Mouse (Mus musculus) neural tube, embryonic 14.5 days (tissue): ENCODE data around the gene Gm42372. TPM values are rescaled to one million over a fixed set of nuclear protein-coding genes. Genes with fewer than 3 reads are reported as not detected.
A peak's percentile ranks its signal among the peaks of the same experiment; 100 is the strongest.
"Not testable (repeated sequence)": the region's sequence is repeated elsewhere in the genome, so short reads cannot be mapped to it uniquely, and the experiment has no call there.

Experiments used
- ATAC-seq: fragments of 200-750 bp; cut with Nextera tagmentation; 2 replicates; pipeline ENCODE4 v1.8.0; 2017; ENCODE audit warnings: low read depth, mild to moderate bottlenecking, moderate TSS enrichment, moderate library complexity
- H3K27ac ChIP-seq: fragments of 300-500 bp; sonication (generic); 2 replicates; pipeline ENCODE4 v1.5.1; 2014; ENCODE audit warnings: low read depth, mild to moderate bottlenecking, control low read depth, low read length, moderate library complexity, mixed read lengths
- H3K27me3 ChIP-seq: fragments of 300-500 bp; sonication (generic); 2 replicates; pipeline ENCODE4 v1.6.1; 2014; ENCODE audit warnings: low read length; ENCODE audit not compliant: control insufficient read depth, insufficient read depth
- H3K36me3 ChIP-seq: fragments of 300-500 bp; sonication (generic); 2 replicates; pipeline ENCODE4 v1.6.1; 2014; ENCODE audit warnings: low read length, mixed read lengths; ENCODE audit not compliant: control insufficient read depth, insufficient read depth
- H3K4me1 ChIP-seq: fragments of 300-500 bp; sonication (generic); 2 replicates; pipeline ENCODE4 v1.6.1; 2014; ENCODE audit warnings: low read length; ENCODE audit not compliant: control insufficient read depth, insufficient read depth
- H3K4me2 ChIP-seq: fragments of 300-500 bp; sonication (generic); 2 replicates; pipeline ENCODE4 v1.6.1; 2014; ENCODE audit warnings: mild to moderate bottlenecking, low read depth, low read length, control low read depth
- H3K4me3 ChIP-seq: fragments of 300-500 bp; sonication (generic); 2 replicates; pipeline ENCODE4 v1.5.1; 2014; ENCODE audit warnings: low read depth, low read length, control low read depth, mixed read lengths
- H3K9ac ChIP-seq: fragments of 300-500 bp; sonication (generic); replicated peaks from 2 replicates; pipeline ENCODE4 v1.6.1; 2014; ENCODE audit warnings: low read depth, mild to moderate bottlenecking, control low read depth, low read length, mixed read lengths
- H3K9me3 ChIP-seq: fragments of 300-500 bp; sonication (generic); 2 replicates; pipeline ENCODE4 v1.6.1; 2016; ENCODE audit warnings: low read length; ENCODE audit not compliant: control insufficient read depth
- WGBS: fragments of 180-500 bp; shearing (Covaris S2); extraction: QIAGEN DNeasy Blood & Tissue Kit; methylation state at CpG from one replicate; pipeline ENCODE4 v1.1.7; 2014; 5-methylcytosine and 5-hydroxymethylcytosine counted together
- polyA plus RNA-seq: library from polyadenylated mRNA; unstranded; fragments of >200 nt; fragmentation: Nextera tagmentation; extraction: Ambion mirVana; gene quantifications from 2 replicates; pipeline ENCODE4 v1.2.1, GENCODE M21; 2014

Gm42372 gene
- polyA plus RNA-seq, 1 experiment from 2014 or later = 10.1 TPM

GRCm38 (mm10) chr7:16946441-16947348 is 36.2 kb upstream of the Gm42372 start:
- WGBS = 1% methylated on average over 49 of the region's 53 CpGs
- Histone ChIP-seq H3K4me2 (peak overlapping the region; percentile 98), H3K4me1 (peaks cover 46% of the 10 kb centered on the region), H3K36me3 (no peaks in the 10 kb centered on the region), H3K27ac (peak overlapping the region; percentile 77), H3K27me3 (no peaks in the 10 kb centered on the region), H3K9ac (peak overlapping the region; percentile 86), H3K9me3 (no peaks in the 10 kb centered on the region), H3K4me3 (peak overlapping the region; percentile 75)
- ATAC-seq = no peak

GRCm38 (mm10) chr7:16947349-16947895 is 35.5 kb upstream of the Gm42372 start:
- H3K36me3 ChIP-seq = no peaks in the 10 kb centered on the region
- ATAC-seq = no peak
- H3K4me1 ChIP-seq = peaks cover 46% of the 10 kb centered on the region

GRCm38 (mm10) chr7:16947959-16948361 is 34.9 kb upstream of the Gm42372 start:
- 0% methylated on average over 4 of the region's 4 CpGs for WGBS
- H3K4me1 ChIP-seq = peaks cover 45% of the 10 kb centered on the region
- no peaks in the 10 kb centered on the region for H3K9me3 ChIP-seq
- H3K36me3 ChIP-seq = no peaks in the 10 kb centered on the region
- H3K27ac ChIP-seq = peak overlapping the region; percentile 77
- peak overlapping the region; percentile 75 for H3K4me3 ChIP-seq
- peak overlapping the region; percentile 98 for H3K4me2 ChIP-seq
- H3K27me3 ChIP-seq = no peaks in the 10 kb centered on the region
- peak overlapping the region; percentile 86 for H3K9ac ChIP-seq
- ATAC-seq = no peak

More at GRCm38 (mm10) chr7:16947349-16947895, 35.5 kb upstream of the Gm42372 start:
- H3K4me3 ChIP-seq = peak overlapping the region; percentile 75
- 13% methylated on average over 21 of the region's 22 CpGs for WGBS
- no peaks in the 10 kb centered on the region for H3K27me3 ChIP-seq
- peak overlapping the region; percentile 77 for H3K27ac ChIP-seq
- peak overlapping the region; percentile 86 for H3K9ac ChIP-seq
- H3K4me2 ChIP-seq = peak overlapping the region; percentile 98
- H3K9me3 ChIP-seq = no peaks in the 10 kb centered on the region

GRCm38 (mm10) chr7:16948923-16949458 is 33.9 kb upstream of the Gm42372 start:
- H3K36me3 ChIP-seq = no peaks in the 10 kb centered on the region
- no peak for ATAC-seq
- no peak overlapping the region for H3K27ac ChIP-seq
- H3K27me3 ChIP-seq = no peaks in the 10 kb centered on the region
- H3K4me3 ChIP-seq = no peak overlapping the region
- H3K9me3 ChIP-seq = no peaks in the 10 kb centered on the region
- WGBS = 55% methylated on average over 8 of the region's 8 CpGs
- H3K9ac ChIP-seq = no peak overlapping the region
- peaks cover 36% of the 10 kb centered on the region for H3K4me1 ChIP-seq
- peak overlapping the region; percentile 98; the same call in 1 of the 2 replicates for H3K4me2 ChIP-seq

- H3K4me2 ChIP-seq = peak overlapping the region; percentile 55
- peak overlapping the region; percentile 17 for H3K4me3 ChIP-seq
- peak overlapping the region; percentile 34; the same call in 1 of the 2 replicates for H3K9ac ChIP-seq
- WGBS = 11% methylated on average over 29 of the region's 29 CpGs
- ATAC-seq = peak; percentile 57
- peaks cover 33% of the 10 kb centered on the region for H3K4me1 ChIP-seq
- peak overlapping the region; percentile 64 for H3K27ac ChIP-seq
- H3K9me3 ChIP-seq = no peaks in the 10 kb centered on the region
- no peaks in the 10 kb centered on the region for H3K36me3 ChIP-seq
- H3K27me3 ChIP-seq = no peaks in the 10 kb centered on the region
These were observed 32.7 kb upstream of the Gm42372 start for GRCm38 (mm10) chr7:16949908-16950841.

GRCm38 (mm10) chr7:16950861-16951635 is 31.8 kb upstream of the Gm42372 start:
- H3K27ac ChIP-seq = peak overlapping the region; percentile 52; the same call in 1 of the 2 replicates
- H3K4me2 ChIP-seq = no peak overlapping the region
- WGBS = 26% methylated on average over 18 of the region's 18 CpGs
- H3K36me3 ChIP-seq = no peaks in the 10 kb centered on the region
- ATAC-seq = peak; percentile 63
- no peak overlapping the region for H3K9ac ChIP-seq
- no peak overlapping the region for H3K4me3 ChIP-seq
- no peaks in the 10 kb centered on the region for H3K27me3 ChIP-seq
- peaks cover 30% of the 10 kb centered on the region for H3K4me1 ChIP-seq
- H3K9me3 ChIP-seq = no peaks in the 10 kb centered on the region

- H3K4me3 ChIP-seq, H3K27ac ChIP-seq, H3K9ac ChIP-seq, H3K36me3 ChIP-seq, H3K9me3 ChIP-seq, ATAC-seq, H3K27me3 ChIP-seq, H3K4me2 ChIP-seq: not testable (repeated sequence)
- H3K4me1 ChIP-seq = peaks cover 26% of the 10 kb centered on the region
- WGBS = 67% methylated on average over 2 of the region's 2 CpGs
These were observed 29.1 kb upstream of the Gm42372 start for GRCm38 (mm10) chr7:16953776-16954175.

- H3K27me3 ChIP-seq = no peaks in the 10 kb centered on the region
- no peak overlapping the region for H3K9ac ChIP-seq
- H3K4me1 ChIP-seq = peaks cover 25% of the 10 kb centered on the region
- no peaks in the 10 kb centered on the region for H3K9me3 ChIP-seq
- no peak overlapping the region for H3K4me2 ChIP-seq
- H3K4me3 ChIP-seq = no peak overlapping the region
- H3K36me3 ChIP-seq = no peaks in the 10 kb centered on the region
- WGBS = 87% methylated on average over 4 of the region's 4 CpGs
- ATAC-seq = no peak
- no peak overlapping the region for H3K27ac ChIP-seq
These were observed 27.2 kb upstream of the Gm42372 start for GRCm38 (mm10) chr7:16955712-16956111.
